Mouse (Mus musculus) megakaryocyte progenitor cell, adult 5-6 weeks (primary cell): ENCODE measurements around the gene Mrpl12. TPM values are rescaled to one million over a fixed set of nuclear protein-coding genes. Genes with fewer than 3 reads are reported as not detected.

Source experiments
- ATAC-seq: replicated peaks from 2 replicates; pipeline ENCODE4 v1.8.0; 2016; ENCODE audit warnings: mild to moderate bottlenecking, moderate TSS enrichment, inconsistent platforms; ENCODE audit not compliant: poor library complexity
- total RNA-seq, 2 experiments: library from RNA; stranded (forward) in 1 of 2; stranded (reverse) in 1 of 2; fragments of 157-497, 149-512 nt in 1 of 2; fragments of 200-1000 nt in 1 of 2; gene quantifications; 2 replicates each; pipeline versions ENCODE4 v1.2.3 to v1.2.4; 2015 to 2017

Mrpl12 gene
- total RNA-seq (2015): 107 and 121 TPM in 2 replicates
- 136 and 142 TPM in 2 replicates for total RNA-seq (2017)

DNA sequence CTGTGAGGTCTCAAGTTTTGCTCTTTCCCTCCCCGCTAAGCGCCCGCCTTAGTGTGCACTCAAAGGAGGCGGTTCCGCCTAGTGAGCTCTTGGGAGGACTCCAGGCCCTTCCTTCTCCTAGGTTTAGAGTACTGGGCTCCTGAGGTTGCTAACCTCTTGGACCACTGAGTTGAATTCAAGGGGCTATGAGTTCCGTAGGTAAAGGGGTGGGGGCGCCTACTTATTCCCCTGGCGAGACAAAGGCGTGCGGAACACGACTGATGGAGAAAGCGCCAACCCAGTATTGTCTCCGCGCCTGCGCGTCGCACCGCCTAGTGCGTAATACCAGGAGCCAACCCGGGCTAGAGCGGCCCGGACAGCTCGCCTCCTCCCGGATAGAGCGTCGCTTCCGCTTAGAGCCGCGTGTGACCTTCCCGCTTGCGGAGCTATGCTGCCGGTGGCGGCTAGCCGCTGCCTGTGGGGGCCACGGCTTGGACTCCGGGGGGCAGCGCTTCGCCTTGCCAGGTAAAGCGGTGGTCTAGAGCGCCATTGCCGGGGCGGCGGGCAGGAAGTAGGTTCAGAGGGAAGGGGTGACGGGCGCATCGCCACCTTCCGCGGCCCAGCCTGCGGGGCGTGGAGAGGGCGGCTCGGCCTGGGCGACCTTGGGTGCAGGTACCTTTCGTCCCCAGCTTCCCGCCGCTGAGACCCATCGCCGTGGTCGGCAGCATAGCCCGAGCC is at the start of gene Mrpl12:
Gene Mrpl12 (plus strand): TSS at position 349 of the 717 bp plus-strand sequence.
- peak; percentile 83 for ATAC-seq

DNA sequence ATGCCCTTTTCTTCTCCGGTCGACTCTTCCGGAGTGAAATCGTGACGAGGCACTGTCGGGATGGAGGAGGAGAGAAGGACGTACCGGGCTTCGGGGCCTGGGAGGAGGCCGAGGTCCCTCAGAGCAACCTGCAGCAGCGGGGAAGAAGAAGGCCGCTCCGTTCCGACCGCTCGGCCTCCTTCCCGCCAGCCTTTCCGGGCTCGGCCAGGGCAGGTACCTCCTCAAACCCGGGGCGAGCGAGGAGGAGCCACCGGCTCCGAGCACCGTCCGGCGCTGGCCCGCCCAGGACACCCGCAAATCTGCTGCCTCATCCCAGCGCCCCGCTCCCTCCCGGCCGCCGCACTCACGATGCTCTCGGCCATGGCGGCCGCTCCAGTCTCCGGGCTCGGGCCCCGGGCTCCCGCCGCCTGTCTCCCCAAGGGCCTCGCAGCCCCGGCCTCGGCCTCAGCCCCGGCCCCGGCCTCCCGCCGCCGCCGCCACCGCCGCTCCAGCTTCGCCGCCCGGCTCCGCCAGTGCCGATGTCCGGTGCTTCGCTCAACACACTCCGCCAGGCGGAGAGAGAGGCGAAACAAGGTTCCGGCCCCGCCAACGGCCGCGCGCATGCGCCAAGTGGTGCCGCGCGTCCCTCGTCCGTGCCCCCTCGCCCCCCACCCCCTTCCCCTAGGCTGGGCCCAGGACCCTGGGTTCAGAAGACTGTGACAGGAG is 47.1 kb upstream of the Mrpl12 start, which contains the start of gene Nploc4:
Gene Nploc4 (minus strand): TSS at position 557 of the 705 bp plus-strand sequence.
- ATAC-seq: peak; percentile 95

DNA sequence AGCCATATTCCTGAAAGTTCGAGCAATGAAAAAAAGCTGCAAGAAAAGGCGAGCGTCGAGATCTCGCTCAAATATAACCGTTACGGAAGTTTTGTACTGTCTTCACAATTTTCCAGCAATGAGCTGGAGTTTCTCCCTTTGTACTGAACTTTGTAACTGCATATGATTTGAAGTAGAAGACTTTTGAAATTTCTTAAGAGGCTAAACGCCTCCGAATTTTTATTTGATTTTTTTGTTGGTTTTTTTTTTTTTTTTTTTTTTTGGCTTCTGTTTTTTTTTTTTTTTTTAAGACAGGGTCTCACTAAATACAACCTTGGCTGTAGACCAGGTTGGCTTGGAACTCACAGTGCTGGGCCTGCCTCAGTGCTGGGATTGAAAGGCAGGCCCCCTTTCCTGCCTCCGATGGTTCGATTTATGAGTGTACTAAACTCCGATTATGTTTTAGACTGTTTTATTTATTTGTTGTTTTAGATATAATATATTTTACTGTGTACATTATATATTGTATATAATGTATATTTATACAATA is 46.5 kb upstream of the Mrpl12 start:
- ATAC-seq: no peak

DNA sequence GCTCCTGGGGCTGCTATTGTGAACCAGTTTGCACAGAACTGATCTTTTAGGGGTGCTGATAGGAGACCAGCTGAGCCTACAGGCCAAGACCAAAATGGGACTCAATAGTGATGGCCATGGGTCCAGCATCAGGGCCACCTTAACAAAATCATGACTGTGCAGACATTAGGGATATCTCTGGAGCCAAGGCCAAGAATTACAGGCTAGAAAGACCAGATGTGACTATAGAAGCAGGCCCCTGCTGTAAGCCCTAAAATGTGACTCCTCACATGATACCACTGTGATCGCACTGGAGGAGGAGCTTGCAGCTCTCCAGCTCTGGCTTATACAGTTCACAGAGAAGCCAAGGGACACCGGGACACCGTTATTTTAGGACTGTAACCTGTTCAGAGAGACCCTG is 42.1 kb upstream of the Mrpl12 start, which contains the start of gene Tspan10:
Gene Tspan10 (plus strand): TSS at position 301 of the 400 bp plus-strand sequence.
- no peak for ATAC-seq

DNA sequence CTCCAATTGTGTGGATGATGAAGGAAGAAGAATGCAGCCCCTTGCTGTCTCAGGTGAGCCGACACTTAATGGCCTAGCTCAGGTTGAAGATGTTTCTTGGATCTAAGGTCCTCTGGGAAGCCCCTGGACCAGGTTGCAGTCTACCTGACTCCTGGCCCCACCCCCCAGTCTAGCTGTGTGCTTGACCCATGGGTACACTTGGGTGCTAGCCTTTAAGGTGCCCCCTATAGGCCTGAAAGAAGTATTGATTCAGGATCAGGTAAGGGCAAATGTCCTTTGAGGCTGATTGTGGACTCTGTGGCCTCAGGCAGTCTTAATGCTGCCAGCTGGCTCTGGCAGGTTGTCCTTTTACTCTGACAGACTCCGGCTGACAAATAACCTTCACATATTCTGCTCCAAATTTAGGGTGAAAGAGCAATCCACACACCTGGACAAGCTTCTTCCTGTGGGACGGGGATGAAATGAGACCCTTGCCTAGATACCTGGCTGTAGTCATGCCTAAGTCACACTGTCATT is 41.6 kb upstream of the Mrpl12 start:
- no peak for ATAC-seq

DNA sequence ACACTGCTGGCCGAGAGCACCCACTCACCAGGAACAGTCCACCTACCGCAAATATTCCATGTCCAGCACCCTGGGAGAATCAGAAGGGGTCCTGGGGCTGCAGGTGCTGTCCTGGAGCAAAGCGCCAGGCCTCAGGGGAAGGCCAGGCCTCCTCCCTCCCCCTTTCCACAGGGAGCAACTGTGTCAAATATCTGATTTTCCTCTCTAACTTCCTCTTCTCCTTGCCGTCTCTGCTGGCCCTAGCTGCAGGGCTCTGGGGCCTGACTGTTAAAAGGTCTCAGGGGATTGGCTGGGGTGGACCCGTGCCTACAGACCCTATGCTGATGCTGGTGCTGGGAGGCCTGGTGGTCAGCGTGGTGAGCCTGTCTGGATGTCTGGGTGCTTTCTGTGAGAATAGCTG is 40.3 kb upstream of the Mrpl12 start:
- no peak for ATAC-seq

DNA sequence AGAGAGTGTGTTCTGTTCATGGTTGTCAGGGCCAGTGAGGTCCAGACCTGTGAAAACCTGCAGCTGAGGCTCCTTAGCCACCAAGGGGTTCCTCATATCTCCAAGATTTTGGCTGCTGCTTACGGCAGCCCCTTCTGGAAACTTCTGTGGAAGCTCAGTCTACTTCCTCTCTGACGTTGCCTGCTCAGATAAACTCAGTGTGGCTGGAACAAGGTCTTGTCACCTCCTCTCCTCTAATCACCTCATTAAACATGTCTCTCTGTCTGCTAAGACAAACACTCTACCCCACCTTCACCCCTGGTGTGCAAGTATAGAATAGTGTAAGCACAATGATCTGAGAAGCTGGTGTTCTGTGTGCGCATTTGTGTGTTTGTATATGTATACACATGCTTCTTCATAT is 38.9 kb upstream of the Mrpl12 start:
- ATAC-seq: no peak

DNA sequence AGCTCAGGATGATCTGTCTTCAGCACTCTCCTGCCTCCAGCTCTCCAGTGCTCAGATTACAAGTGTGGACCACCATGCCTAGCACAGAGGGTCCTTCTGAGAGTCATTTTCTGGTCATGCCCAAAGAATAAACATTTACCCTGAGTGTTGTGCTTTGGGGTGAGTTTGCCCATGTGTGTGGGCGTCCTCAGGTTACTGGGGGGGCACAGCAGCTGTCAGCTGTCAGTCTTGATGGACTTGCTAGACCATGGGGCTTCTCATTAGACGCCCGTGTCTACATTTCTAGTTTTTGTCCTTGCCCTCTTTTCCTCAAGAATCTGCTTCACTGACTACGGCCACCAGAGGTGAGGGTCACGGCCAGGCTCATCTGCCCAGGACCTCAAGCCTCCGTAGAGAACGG is 37.2 kb upstream of the Mrpl12 start:
- ATAC-seq: no peak

DNA sequence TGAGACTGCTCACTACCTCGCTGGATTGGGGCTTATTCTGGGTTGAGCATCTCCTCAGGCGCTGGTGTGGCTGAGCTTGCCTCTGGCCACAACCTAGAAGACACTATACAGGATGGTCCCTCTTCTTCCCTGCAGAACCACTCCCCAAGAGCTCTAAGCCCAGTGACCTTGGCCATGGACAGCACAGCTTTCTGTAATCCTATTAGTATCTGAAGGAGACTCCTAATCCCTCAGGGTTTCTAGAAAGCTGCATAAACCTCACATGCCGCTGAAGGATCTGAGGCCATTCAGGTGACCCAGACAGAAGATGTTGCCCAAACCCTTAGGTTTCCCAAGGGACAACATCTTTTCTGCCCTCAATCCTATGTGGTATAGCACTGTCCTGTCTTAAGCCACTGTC is 32.2 kb upstream of the Mrpl12 start:
- no peak for ATAC-seq

DNA sequence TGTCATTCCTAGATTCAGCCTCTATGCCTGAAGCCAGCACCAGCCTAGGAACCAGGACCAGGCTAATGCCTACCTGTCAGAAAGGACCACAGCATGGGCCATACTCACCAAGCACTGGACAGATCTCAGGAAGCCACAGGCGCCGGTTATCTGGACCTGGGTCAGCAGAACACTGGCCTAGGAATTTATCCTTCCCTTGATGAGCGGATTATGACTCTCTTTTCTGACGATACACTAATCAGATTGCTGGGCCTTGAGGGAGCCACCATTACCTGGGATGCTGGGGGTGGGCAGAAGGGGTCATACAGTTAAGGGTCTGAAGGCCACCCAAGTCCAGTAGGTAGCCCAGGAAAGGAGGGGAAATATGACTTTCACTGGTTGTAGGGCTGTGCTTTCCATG is 31.1 kb upstream of the Mrpl12 start, which contains the start of gene Pde6g:
Gene Pde6g (minus strand): TSS at position 195 of the 400 bp plus-strand sequence.
- no peak for ATAC-seq

DNA sequence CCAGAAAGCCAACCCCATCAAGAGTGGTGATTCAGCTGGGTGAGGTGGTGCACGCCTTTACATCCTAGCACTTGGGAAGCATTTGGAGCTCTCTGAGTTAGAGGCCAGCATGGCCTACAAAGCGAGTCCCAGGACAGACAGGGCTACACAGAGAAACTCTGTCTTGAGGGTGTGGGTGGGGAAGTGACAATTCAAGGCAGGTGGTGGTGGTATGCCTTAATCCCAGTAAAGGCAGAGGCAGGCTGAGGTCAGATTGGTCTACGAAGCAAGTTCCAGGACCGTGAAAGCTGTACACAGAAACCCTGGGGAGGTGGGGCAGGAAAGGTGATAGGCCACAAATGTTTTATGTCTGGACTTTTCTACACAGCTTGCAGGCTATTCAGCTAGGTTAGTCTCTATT is 29.4 kb upstream of the Mrpl12 start:
- no peak for ATAC-seq

DNA sequence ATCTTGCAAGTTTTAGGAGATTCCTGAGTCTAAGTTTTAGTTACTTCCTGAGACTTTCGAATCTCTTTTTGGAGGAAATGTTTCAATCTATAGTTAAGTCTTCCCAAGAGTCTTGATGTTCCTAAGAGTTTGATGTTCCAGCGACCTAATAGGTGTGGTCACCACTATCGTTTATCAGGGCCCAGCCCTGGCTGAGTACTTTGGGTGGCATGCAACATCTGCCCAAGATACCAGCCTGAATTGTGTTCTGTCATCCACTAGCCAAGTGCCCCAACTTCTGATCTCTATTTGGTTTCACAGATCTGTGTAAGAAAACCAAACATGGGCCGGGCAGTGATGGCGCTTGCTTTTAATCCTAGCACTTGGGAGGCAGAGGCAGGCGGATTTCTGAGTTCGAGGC is 29.0 kb upstream of the Mrpl12 start:
- ATAC-seq: no peak

DNA sequence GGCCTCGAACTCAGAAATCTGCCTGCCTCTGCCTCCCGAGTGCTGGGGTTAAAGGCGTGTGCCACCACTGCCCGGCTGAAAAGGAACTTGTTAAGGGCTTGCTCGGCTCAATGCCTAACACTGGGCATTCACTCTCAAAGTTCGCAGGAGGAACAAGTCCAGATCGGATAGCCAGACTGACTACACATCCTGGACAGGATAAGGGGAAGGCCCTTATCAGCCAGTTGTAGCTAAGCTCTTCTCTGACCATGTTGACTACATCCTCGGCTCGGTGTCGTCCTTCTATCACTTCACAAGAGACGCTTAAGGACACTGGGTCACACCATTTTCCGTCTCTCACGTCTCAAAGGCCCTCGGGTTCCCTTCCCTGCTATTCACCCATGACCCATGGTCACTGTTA is 27.0 kb upstream of the Mrpl12 start:
- peak; percentile 4; the same call in 1 of the 2 replicates for ATAC-seq

DNA sequence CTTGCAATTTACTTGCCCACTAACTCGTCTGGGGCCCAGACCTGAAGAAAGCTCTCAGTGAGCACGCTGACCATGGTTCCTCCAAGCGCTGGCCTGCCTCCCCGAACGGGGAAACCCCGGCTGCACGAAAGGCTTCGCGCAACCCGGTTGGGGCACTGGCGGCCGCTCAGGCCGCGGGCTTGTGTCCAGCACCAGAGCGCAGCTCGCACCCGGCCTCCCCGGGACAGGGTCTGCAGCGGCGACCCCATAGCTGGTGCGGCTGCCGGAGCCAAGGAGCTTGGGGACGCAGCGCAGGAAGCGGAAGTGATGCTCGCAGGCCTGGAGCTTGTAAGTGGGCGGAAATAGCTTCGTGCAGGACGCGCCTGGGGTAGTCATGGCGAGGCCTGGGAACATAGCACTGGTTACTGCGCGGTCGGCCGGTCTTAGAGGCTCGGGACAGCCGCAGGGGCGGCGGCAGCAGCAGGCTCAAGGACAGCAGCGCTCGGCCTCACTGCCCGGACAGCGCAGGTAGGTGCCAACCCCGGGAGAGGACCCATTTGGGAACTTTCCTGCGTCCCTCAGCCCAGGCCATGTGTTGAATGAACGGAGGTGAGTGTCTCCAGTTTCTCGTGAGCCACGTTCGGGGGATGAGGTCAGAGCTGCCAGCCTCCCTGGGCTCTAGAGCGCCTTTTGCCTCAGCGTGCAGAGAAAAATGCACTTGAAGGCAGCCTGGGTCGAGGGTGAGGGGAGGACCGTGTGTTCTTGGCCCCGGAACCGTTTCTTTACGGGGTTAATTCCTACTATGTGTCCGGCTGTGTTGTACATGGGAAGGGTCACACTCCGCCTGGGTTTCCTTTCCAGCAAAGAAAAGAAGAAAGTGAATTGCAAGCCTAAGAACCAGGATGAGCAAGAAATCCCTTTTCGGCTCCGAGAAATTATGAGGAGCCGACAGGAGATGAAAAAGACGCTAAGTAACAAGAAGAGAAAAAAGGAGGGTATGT is 26.4 kb upstream of the Mrpl12 start, which contains the start of the genes Oxld1 and Ccdc137:
Gene Oxld1 (minus strand): TSS at position 297 of the 980 bp plus-strand sequence.
Gene Ccdc137 (plus strand): TSS at position 344 of the 980 bp plus-strand sequence.
- peak; percentile 92 for ATAC-seq

DNA sequence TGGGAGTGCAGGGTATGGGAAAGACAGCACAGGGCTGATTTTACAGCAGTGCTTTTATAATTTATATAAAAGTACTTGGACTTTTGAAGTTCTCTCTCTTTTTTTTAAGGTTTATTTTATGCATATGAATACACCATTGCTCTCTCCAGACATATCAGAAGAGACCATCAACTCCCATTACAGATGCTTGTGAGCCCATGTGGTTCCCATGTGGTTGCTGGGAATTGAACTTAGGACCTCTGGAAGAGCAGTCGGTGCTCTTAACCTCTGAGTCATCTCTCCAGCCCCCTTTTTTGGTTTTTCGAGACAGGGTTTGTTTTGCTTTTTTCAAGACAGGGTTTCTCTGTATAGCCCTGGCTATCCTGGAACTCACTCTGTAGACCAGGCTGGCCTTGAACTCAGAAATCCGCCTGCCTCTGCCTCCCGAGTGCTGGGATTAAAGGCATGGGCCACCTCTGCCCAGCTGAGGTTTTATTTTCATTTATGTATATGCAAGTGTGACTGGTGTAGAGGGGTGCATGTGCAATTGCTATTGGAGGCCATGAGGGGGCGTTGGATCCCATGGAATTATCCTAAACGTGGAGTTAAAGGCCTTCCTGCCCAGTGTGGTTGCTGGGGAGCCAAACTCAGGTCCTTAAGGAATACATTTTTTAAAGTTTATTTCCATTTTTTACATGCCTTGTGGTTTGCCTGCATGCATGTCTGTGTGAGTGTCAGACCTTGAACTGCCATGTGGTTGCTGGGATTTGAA is 25.4 kb upstream of the Mrpl12 start:
- ATAC-seq: peak; percentile 41

DNA sequence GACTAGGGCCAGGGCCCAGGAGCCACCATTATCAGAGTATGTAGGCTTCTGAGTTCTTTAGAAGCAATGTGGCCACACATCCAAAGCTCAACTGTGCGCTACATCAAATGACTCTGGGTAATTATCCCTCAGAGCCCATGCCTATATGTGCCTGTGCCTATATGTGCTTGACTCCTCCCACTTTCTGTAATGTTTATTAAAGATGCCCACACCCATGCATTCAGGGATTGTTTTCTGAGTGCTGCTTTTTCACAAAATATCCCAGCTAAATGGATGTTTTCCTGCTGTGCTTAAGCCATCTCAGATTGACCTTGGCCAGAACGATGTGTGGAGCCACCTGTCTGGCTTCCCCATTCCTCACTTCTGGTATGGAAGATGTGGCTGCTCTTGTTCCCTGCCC is 20.9 kb upstream of the Mrpl12 start:
- no peak for ATAC-seq

DNA sequence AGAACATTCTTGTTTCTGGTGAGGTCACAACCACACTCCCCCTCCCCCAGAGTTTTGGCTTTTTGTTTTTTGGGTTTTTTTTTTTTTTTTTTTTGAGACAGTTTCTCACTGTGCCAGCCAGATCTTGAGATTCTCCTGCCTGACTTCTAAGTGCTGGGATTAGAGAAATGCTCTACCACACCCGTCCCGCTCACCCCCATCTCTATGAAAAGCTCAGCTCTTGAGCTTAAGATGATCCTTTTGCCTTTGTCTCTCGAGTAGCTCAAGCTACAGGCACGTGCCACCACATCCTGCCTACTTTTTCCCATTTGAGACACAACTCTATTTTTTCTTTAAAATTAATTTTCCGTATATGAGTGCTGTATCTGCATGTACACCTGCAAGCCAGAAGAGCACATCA is 20.0 kb upstream of the Mrpl12 start:
- no peak for ATAC-seq

DNA sequence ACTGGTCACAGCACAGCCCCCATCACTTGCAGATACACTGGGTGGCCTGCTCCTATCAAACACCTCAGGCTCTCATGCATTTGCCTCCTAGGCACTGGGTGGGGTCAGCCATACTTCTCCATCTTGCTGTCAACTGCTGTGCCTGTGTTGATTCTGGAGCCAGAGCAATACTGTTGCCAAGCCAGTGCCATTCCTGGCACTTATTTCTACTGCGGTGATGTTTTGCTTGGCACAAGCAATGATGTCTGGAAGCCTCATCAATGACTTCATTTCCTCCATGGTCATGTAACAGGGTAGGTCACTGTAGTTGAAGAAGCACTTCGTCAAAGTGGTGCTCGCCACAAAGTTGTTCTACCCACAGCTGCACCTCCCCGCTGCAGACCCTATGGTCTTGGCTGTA is 18.9 kb upstream of the Mrpl12 start:
- no peak for ATAC-seq

DNA sequence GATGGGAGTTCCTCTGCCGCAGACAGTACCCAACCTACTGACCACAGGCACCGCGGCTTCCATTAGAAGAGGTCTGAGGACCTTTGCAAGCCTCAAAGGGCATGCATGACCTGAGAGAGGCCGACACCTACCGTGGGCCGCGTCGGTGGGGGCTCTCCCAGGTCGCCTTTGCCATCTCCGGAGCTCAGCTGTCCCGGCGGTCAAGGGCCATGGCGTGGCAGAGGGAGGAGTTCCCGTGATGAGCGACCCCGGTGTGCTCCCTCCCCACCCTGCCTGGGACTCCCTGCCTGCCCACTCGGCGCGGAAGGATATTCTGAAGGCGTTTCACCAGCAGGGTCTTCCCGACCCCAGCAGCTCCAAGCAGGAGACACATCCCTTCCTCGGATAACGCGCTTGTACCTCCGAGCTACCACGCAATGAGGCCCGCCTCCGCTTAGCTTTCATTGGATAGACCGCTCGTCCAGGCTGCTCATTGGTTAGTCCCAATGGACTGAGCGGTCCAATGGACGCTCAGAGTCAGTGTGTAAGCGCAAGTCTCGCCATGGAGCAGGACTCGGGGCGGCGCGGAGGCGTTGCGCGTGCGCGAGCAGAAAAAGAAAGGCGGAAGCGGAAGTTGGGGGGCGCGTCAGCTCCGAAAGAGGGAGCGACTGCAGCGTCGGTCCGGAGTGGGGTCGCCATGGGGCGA is 17.2 kb upstream of the Mrpl12 start, which contains the start of gene Arl16:
Gene Arl16 (minus strand): TSS at position 557 of the 685 bp plus-strand sequence.
- ATAC-seq: peak; percentile 97
